In genomic region chr3:78674529-78675187, GRCm38 (mm10) we compare ENCODE assay signal across 16 mouse cellular contexts.
"Had no signal": no experiment of that assay in that cellular context is flagged by ENCODE, and none has a peak within 500 bp of the region (broad histone marks: within the 10 kb centered on the region; RNA-seq: fewer than 3 reads in every experiment).

No protein-coding gene starts in this region.

- ATAC-seq: midbrain, embryonic 16.5 days had no signal

- H3K4me1 ChIP-seq: liver, embryonic 15.5 days; midbrain, embryonic 10.5 days; midbrain, embryonic 12.5 days; neural tube, embryonic 12.5 days; stomach, embryonic 15.5 days had no signal

- H3K4me3 ChIP-seq: liver, embryonic 15.5 days; midbrain, embryonic 10.5 days; midbrain, embryonic 12.5 days; myocyte; neural tube, embryonic 12.5 days; stomach, embryonic 15.5 days had no signal

- H3K4me2 ChIP-seq: liver, embryonic 15.5 days; lung, embryonic 14.5 days; midbrain, embryonic 12.5 days; neural tube, embryonic 12.5 days; stomach, embryonic 15.5 days had no signal

- H3K9me3 ChIP-seq: liver, embryonic 15.5 days; midbrain, embryonic 10.5 days; midbrain, embryonic 12.5 days; neural tube, embryonic 12.5 days; stomach, embryonic 15.5 days had no signal

- H3K27ac ChIP-seq: liver, embryonic 15.5 days; midbrain, embryonic 10.5 days; midbrain, embryonic 12.5 days; neural tube, embryonic 12.5 days; stomach, embryonic 15.5 days had no signal

- DNase-seq: lung, adult 18-20 months; lung, embryonic 14.5 days; lung, postnatal 10 days; lung, postnatal 4 days; midbrain, embryonic 14.5 days; right cerebral cortex, postnatal 14 days; thymus, adult 2 months; thymus, postnatal 25 days; thymus, postnatal 4 days had no signal

- H3K36me3 ChIP-seq: liver, embryonic 15.5 days; midbrain, embryonic 10.5 days; midbrain, embryonic 12.5 days; neural tube, embryonic 12.5 days; stomach, embryonic 15.5 days had no signal

- H3K9ac ChIP-seq: liver, embryonic 15.5 days; lung, embryonic 14.5 days; midbrain, embryonic 12.5 days; neural tube, embryonic 12.5 days; stomach, embryonic 15.5 days had no signal

- H3K27me3 ChIP-seq: liver, embryonic 15.5 days; midbrain, embryonic 12.5 days; neural tube, embryonic 12.5 days; stomach, embryonic 15.5 days had no signal
